Mouse (Mus musculus) brain, embryonic 14.5 days (tissue): Measurements from ENCODE around the gene Stat2.

Experiments used
- CTCF ChIP-seq: fragments of 200-500 bp; IDR thresholded peaks from 2 replicates; pipeline ENCODE4 v1.5.1; 2012; ENCODE audit warnings: inconsistent platforms, mild to moderate bottlenecking, moderate library complexity, borderline replicate concordance; ENCODE audit not compliant: insufficient read depth, insufficient read length; ENCODE audit errors: extremely low read depth
- POLR2A ChIP-seq: fragments of 200-500 bp; IDR thresholded peaks from 2 replicates; pipeline ENCODE4 v1.6.1; 2012; ENCODE audit warnings: mild to moderate bottlenecking, inconsistent platforms, borderline replicate concordance; ENCODE audit not compliant: poor library complexity, insufficient read depth, insufficient read length, severe bottlenecking; ENCODE audit errors: extremely low read depth

- TF ChIP-seq CTCF = no peak
- TF ChIP-seq POLR2A = peak; percentile 11; the same call in 1 of the 2 replicates
These were observed 52.1 kb downstream of the Stat2 start, which contains the start of gene Cnpy2 for GRCm38 (mm10) chr10:128322141-128323108.
